Mouse (Mus musculus) olfactory bulb, adult 2 months (tissue): Measurements from ENCODE around the gene Fnip2.

ENCODE experiments used
- CTCF ChIP-seq: fragments of 200-500 bp; IDR thresholded peaks from 2 replicates; pipeline ENCODE4 v1.5.1; 2012; ENCODE audit warnings: low read depth, mild to moderate bottlenecking, low read length, moderate library complexity; ENCODE audit not compliant: insufficient read depth
- POLR2A ChIP-seq: fragments of 200-500 bp; IDR thresholded peaks from 2 replicates; pipeline ENCODE4 v1.6.1; 2012; ENCODE audit warnings: mild to moderate bottlenecking, low read depth, low read length, moderate library complexity; ENCODE audit not compliant: insufficient read depth

DNA sequence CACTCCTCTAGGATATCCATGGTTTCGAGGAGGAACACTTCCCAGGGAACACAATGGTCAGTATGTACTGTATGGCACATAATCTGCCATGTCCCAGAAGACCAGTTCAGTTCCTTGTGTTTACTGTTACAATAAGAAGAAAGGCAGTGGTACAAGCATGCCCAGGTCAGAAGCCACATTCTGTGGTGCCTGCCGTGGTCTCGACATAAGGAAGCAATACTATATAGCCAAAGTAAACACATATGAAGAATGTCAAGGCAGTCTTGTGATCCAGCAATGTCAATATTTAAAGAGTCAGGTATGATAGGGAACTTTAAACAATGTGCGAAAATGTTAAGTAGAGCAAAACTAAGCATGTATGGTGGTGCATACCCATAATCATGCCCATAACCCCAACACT, 44.2 kb downstream of the Fnip2 start:
- TF ChIP-seq POLR2A (no peak), CTCF (no peak)
